Mouse (Mus musculus): ENCODE data around the gene Zscan4f.
"Not testable (repeated sequence)": the region's sequence is repeated elsewhere in the genome, so short reads cannot be mapped to it uniquely, and the experiment has no call there.

Zscan4f gene

GRCm38 (mm10) chr7:11397615-11398014 lies at the start of gene Zscan4f:
Gene Zscan4f (plus strand): TSS chr7:11397915.
- not testable (repeated sequence) for DNase-seq (ENCODE audit: low spot score)

GRCm38 (mm10) chr7:11384641-11385040 lies 13.1 kb upstream of the Zscan4f start:
- DNase-seq (ENCODE audit: low spot score) = not testable (repeated sequence)
